Mouse (Mus musculus): ENCODE data around the gene Fam168a.

The Fam168a gene

DNA sequence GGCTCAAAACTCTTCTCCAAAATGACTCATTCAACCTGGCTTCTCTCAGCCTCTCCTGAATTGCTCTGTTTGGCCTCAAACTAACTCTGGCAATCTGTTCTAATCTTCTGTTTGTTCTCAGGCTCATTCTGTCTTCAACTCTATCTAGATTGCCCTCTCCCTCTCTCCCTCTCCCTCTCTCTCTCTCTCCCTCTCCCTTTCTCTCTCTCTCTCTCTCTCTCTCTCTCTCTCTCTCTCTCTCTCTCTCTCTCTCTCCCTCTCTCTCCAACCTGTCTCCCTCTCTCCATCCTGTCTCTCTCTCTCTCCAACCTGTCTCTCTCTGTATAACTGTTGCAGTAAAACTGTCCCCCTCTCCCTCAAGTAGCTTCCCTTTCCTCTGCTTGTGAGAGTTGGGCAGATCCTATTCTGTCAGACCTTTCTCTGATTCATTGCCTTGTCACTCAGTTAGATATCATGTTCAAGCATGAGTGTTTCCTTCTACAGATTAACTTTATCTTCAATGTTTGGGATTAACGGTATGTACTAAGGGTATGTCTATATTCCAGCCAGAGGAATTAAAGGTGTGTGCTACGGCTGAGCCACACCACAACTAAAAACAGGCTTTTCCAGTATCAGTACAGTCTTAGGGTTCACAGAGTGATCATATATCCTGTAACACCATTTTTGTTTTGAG is 64.4 kb downstream of the Fam168a start:
- no peak for DNase-seq (ENCODE audit: low read depth in 1 of 2, low spot score in 2 of 2)

- no peak for DNase-seq (ENCODE audit: low read depth in 1 of 2, low spot score in 2 of 2)
These were observed 67.8 kb downstream of the Fam168a start for GRCm38 (mm10) chr7:100774189-100774588.

DNA sequence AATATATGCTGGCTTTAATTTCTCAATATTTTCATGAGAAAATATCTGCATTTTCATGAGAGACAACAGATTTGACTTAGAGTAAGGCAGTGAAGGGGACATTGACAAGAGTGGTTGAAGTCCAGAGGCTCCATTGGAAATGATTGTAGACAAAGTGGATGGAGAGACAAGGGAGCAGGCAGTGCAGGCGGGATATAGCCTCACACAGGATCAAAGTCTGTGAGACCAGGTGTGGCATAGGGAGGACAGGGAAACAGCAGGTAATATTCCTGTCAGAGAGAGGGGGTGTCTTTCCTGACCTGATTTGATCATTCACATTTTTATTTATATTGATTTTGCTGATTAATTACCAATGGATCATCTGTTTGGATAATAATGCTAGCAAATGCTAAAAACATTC is 69.4 kb downstream of the Fam168a start:
- DNase-seq (ENCODE audit: low read depth in 1 of 2, low spot score in 2 of 2) = no peak

GRCm38 (mm10) chr7:100780192-100780591 is 73.8 kb downstream of the Fam168a start:
- no peak for DNase-seq (ENCODE audit: low read depth in 1 of 2, low spot score in 2 of 2)

DNA sequence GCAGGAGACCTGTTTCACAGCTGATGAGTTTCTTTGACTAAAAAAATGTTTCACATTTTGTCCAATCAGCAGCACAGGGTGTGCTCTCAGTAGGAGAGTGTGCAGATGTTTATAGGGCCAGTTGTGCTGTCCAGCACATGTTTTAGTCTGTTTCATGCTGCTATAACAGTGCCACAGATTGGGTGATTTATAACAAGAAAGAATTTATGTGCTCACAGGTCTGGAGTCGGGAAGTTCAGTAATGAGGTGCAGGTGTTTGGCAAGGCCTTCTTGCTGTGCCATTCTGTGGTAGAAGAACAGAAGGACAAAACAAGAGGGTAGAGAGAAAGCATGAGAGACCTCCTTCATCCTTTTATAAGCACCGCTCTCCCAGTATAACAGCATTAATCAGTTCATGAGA is 78.2 kb downstream of the Fam168a start:
- DNase-seq (ENCODE audit: low read depth in 1 of 2, low spot score in 2 of 2) = no peak

GRCm38 (mm10) chr7:100785426-100785825 is 79.0 kb downstream of the Fam168a start:
- no peak for DNase-seq (ENCODE audit: low read depth in 1 of 2, low spot score in 2 of 2)

- DNase-seq (ENCODE audit: low read depth in 1 of 2, low spot score in 2 of 2) = no peak
These were observed 79.6 kb downstream of the Fam168a start for GRCm38 (mm10) chr7:100786078-100786477.

GRCm38 (mm10) chr7:100788291-100788690 is 81.9 kb downstream of the Fam168a start:
- no peak for DNase-seq (ENCODE audit: low read depth in 1 of 2, low spot score in 2 of 2)

- no peak for DNase-seq (ENCODE audit: low read depth in 1 of 2, low spot score in 2 of 2)
These were observed 92.4 kb downstream of the Fam168a start for GRCm38 (mm10) chr7:100798810-100799209.

GRCm38 (mm10) chr7:100805391-100805790 is 99.0 kb downstream of the Fam168a start:
- no peak for DNase-seq (ENCODE audit: low read depth in 1 of 2, low spot score in 2 of 2)

DNA sequence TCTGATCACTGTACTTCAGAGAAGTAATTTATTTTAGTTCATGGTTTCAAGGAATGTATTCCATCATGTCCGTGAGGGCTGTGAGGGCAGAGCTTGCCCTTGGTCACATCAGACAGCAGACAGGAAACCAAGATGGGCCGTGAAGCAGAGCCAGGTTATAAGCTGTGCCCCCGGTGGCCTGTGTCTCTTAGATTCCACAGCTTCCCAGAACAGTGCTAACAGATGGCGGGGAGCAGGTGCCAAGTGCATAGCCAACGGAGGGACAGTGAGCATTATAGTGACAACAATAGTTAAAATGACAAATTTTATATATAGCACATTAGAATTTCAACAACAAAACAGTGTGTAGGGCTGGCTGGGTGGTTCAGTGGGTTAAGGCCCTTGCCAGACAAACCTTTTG is 105.5 kb downstream of the Fam168a start:
- no peak for DNase-seq (ENCODE audit: low read depth in 1 of 2, low spot score in 2 of 2)

GRCm38 (mm10) chr7:100812641-100813040 is 106.2 kb downstream of the Fam168a start:
- no peak for DNase-seq (ENCODE audit: low read depth in 1 of 2, low spot score in 2 of 2)

GRCm38 (mm10) chr7:100815900-100816570 is 109.6 kb downstream of the Fam168a start:
- DNase-seq (ENCODE audit: low read depth in 1 of 2, low spot score in 2 of 2) = no peak

GRCm38 (mm10) chr7:100816759-100817441 is 110.5 kb downstream of the Fam168a start:
- no peak for DNase-seq (ENCODE audit: low read depth in 1 of 2, low spot score in 2 of 2)

DNA sequence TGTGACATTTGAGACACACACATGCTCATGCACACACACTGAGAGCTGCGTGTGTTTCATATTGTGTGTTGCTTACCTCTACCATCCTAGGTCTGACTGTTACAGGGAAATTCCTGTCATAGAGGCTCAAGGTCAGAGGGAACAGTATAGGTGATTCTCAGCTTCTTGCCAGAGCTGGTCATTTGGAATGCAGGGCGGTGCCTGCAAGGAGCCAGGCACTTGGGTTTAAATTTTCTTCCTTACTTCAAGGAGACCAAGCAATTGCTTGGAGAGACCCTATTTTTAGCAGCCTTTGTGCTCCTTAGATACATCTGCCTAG is 111.0 kb downstream of the Fam168a start:
- DNase-seq (ENCODE audit: low read depth in 1 of 2, low spot score in 2 of 2) = no peak

- no peak for DNase-seq (ENCODE audit: low read depth in 1 of 2, low spot score in 2 of 2)
These were observed 112.1 kb downstream of the Fam168a start for GRCm38 (mm10) chr7:100818401-100819064.

DNA sequence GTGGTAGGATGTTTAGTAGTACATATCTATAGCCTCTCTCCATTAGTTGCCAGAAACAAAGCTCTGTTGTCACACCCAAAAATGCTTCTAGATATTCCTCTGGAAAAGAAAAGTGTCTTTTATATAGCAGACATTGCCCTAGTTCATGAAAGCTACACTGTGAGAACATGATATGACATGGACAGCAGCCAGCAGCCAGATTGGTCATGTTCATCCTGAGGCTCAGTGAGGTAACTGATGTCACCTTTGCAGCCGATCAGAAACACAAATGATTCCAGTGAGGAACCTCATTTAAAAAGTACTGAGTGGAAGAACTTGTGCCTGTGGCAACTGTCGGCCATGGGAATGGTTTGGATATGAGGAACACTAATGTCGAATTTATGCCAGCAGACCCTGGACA is 118.2 kb downstream of the Fam168a start:
- no peak for DNase-seq (ENCODE audit: low read depth in 1 of 2, low spot score in 2 of 2)

GRCm38 (mm10) chr7:100828549-100828948 is 122.1 kb downstream of the Fam168a start:
- no peak for DNase-seq (ENCODE audit: low read depth in 1 of 2, low spot score in 2 of 2)

GRCm38 (mm10) chr7:100833859-100834258 is 127.4 kb downstream of the Fam168a start:
- no peak for DNase-seq (ENCODE audit: low read depth in 1 of 2, low spot score in 2 of 2)

GRCm38 (mm10) chr7:100835168-100835567 is 128.7 kb downstream of the Fam168a start:
- no peak for DNase-seq (ENCODE audit: low read depth in 1 of 2, low spot score in 2 of 2)

- no peak for DNase-seq (ENCODE audit: low read depth in 1 of 2, low spot score in 2 of 2)
These were observed 129.3 kb downstream of the Fam168a start for GRCm38 (mm10) chr7:100835711-100836110.

DNA sequence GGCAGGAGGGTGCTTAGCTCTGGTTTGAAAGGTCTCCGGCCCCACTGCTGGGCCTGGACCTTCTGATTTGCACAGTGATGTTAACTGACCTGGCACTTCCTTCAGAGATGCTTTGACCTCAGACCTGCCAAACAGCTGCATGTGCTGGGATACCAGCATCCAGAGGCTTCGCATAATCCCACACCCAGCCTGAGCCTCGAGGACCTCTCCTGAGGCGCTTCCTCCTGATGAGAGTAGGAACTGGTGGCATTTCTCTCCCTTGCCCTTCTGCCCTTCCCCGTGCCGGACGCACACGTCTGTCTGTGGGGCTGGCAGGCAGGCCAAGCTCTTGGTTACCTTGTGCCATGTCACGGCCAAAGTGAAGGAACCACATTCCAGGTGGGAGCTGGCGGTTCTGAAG is 130.2 kb downstream of the Fam168a start:
- DNase-seq (ENCODE audit: low read depth in 1 of 2, low spot score in 2 of 2) = no peak
